10 mouse cellular contexts compared by ENCODE assay signal in the genomic region with DNA sequence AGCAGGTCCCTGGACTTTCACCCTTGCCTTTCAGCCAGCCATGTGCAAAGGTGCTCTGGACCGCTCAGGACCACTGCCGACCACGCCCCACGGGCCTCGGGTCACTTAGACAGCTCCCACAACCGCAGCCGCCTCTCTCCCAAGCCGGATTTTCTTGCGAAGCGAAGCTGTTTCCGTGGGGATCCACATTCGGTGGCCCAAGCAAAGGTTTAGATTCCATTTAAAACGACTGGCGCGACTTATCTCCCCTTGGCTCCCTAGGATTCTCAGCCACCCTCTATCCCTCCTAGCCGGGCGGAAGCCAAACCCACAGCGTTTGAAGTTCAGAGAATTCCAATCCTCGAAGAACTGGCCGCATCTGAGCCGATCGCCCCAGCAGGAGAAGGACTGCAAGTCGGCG. TPM values are rescaled to one million over a fixed set of nuclear protein-coding genes. Genes with fewer than 3 reads are reported as not detected.
DNase-seq lines count a peak whose midpoint lies in the region; ATAC-seq and TF ChIP-seq lines count a peak whose summit lies in the region.
"Had no signal": no experiment of that assay in that cellular context is flagged by ENCODE, and none has a peak within 500 bp of the region (broad histone marks: within the 10 kb centered on the region; RNA-seq: fewer than 3 reads in every experiment).

No protein-coding gene starts in this region.

- no peak for ATAC-seq in megakaryocyte, adult 5-6 weeks (ENCODE audit: poor library complexity, severe bottlenecking)
- ATAC-seq in hindbrain, embryonic 13.5 days (ENCODE audit: low FRiP score): no peak
- no peak for ATAC-seq in kidney, postnatal 0 days (replicated peaks; ENCODE audit: low FRiP score, low read depth)
- ATAC-seq in stomach, embryonic 15.5 days (ENCODE audit: insufficient read depth, low FRiP score, low read depth): no peak
- ATAC-seq: forebrain, embryonic 13.5 days; Patski had no signal

- H3K9ac ChIP-seq in hindbrain, embryonic 13.5 days: no peak overlapping the region
- H3K9ac ChIP-seq in kidney, postnatal 0 days (ENCODE audit: low read depth, low read length): 0 out of 2 replicates have a peak overlapping the region, but pooled peaks have one; percentile 14
- H3K9ac ChIP-seq in stomach, embryonic 15.5 days: no peak overlapping the region
- H3K9ac ChIP-seq: forebrain, embryonic 13.5 days had no signal

- TF ChIP-seq CTCF in kidney, postnatal 0 days (IDR thresholded peaks at IDR 0.05; ENCODE audit: low read depth): no peak

- H3K9me3 ChIP-seq in megakaryocyte, embryonic 14.5 days: 0 out of 2 replicates have a peak, but pooled peaks cover 3% of the 10 kb centered on the region
- H3K9me3 ChIP-seq in hindbrain, embryonic 13.5 days: no peaks in the 10 kb centered on the region
- H3K9me3 ChIP-seq in kidney, postnatal 0 days (replicated peaks; ENCODE audit: low read length): no peaks in the 10 kb centered on the region
- no peaks in the 10 kb centered on the region for H3K9me3 ChIP-seq in stomach, embryonic 15.5 days
- H3K9me3 ChIP-seq: forebrain, embryonic 13.5 days had no signal

- peak overlapping the region; percentile 28 for H3K4me3 ChIP-seq in megakaryocyte, embryonic 14.5 days (replicated peaks)
- peak overlapping the region; percentile 23 for H3K4me3 ChIP-seq in hindbrain, embryonic 13.5 days
- no peak overlapping the region for H3K4me3 ChIP-seq in kidney, postnatal 0 days (replicated peaks; ENCODE audit: low read depth, low read length)
- H3K4me3 ChIP-seq in stomach, embryonic 15.5 days (replicated peaks): peak overlapping the region; percentile 9; the same call in 1 of the 2 replicates
- H3K4me3 ChIP-seq: forebrain, embryonic 13.5 days had no signal

- H3K4me2 ChIP-seq in hindbrain, embryonic 13.5 days: peak overlapping the region; percentile 38
- peak overlapping the region; percentile 27; the same call in 1 of the 2 replicates for H3K4me2 ChIP-seq in kidney, postnatal 0 days (ENCODE audit: low read length)
- 0 out of 2 replicates have a peak overlapping the region, but pooled peaks have one; percentile 5 for H3K4me2 ChIP-seq in stomach, embryonic 15.5 days
- H3K4me2 ChIP-seq: forebrain, embryonic 13.5 days had no signal

- H3K4me1 ChIP-seq in megakaryocyte, embryonic 14.5 days: peaks cover 26% of the 10 kb centered on the region
- peaks cover 16% of the 10 kb centered on the region for H3K4me1 ChIP-seq in hindbrain, embryonic 13.5 days (replicated peaks)
- 0 out of 2 replicates have a peak, but pooled peaks cover 12% of the 10 kb centered on the region for H3K4me1 ChIP-seq in kidney, postnatal 0 days (replicated peaks; ENCODE audit: insufficient read depth, low read length)
- H3K4me1 ChIP-seq in stomach, embryonic 15.5 days: peaks cover 26% of the 10 kb centered on the region

- H3K27me3 ChIP-seq in megakaryocyte, embryonic 14.5 days (replicated peaks): peaks cover 97% of the 10 kb centered on the region
- peaks cover 95% of the 10 kb centered on the region for H3K27me3 ChIP-seq in hindbrain, embryonic 13.5 days
- H3K27me3 ChIP-seq in kidney, postnatal 0 days (ENCODE audit: insufficient read depth, low read length): peaks cover 77% of the 10 kb centered on the region
- peaks cover 93% of the 10 kb centered on the region for H3K27me3 ChIP-seq in stomach, embryonic 15.5 days (replicated peaks)

- WGBS in hindbrain, embryonic 13.5 days: 0% methylated on average over 24 of the region's 24 CpGs
- WGBS in kidney, postnatal 0 days: 2% methylated on average over 24 of the region's 24 CpGs
- WGBS in stomach, embryonic 15.5 days: 2% methylated on average over 24 of the region's 24 CpGs

- DNase-seq in kidney, postnatal 0 days (ENCODE audit: low spot score): no peak
- no peak for DNase-seq in cerebellum, adult 11-12 months
- DNase-seq in layer of hippocampus, adult 11-12 months (ENCODE audit: low spot score): no peak

- 0 out of 2 replicates have a peak overlapping the region, but pooled peaks have one; percentile 8 for H3K27ac ChIP-seq in hindbrain, embryonic 13.5 days
- no peak overlapping the region for H3K27ac ChIP-seq in kidney, postnatal 0 days
- H3K27ac ChIP-seq in stomach, embryonic 15.5 days: no peak overlapping the region
- H3K27ac ChIP-seq: forebrain, embryonic 13.5 days had no signal

- no peaks in the 10 kb centered on the region for H3K36me3 ChIP-seq in megakaryocyte, embryonic 14.5 days (replicated peaks; ENCODE audit: low read length)
- no peaks in the 10 kb centered on the region for H3K36me3 ChIP-seq in hindbrain, embryonic 13.5 days
- H3K36me3 ChIP-seq in kidney, postnatal 0 days (ENCODE audit: insufficient read depth, low read length): no peaks in the 10 kb centered on the region
- no peaks in the 10 kb centered on the region for H3K36me3 ChIP-seq in stomach, embryonic 15.5 days

RNA-seq across cellular contexts. Expression of gene Evx1, which starts 2.9 kb away (rescaled TPM):
- polyA plus RNA-seq in megakaryocyte, embryonic 14.5 days (2012; ENCODE audit: insufficient read depth, low replicate concordance): not detected in 2 replicates
- not detected in 2 replicates for total RNA-seq in megakaryocyte, adult 5-6 weeks (2015)
- total RNA-seq in megakaryocyte, adult 5-6 weeks (2017): not detected in 2 replicates
- polyA plus RNA-seq in hindbrain, embryonic 13.5 days (2015; fragmentation: Nextera tagmentation; extraction: Ambion mirVana): 3.5 and 3.7 TPM in 2 replicates
- not detected in 2 replicates for polyA plus RNA-seq in kidney, postnatal 0 days (2015; fragmentation: Nextera tagmentation; extraction: Ambion mirVana)
- polyA plus RNA-seq in stomach, embryonic 15.5 days (2015; fragmentation: Nextera tagmentation; extraction: Ambion mirVana): 0.05 TPM in 1 of 2 replicates, not detected in the other
- polyA plus RNA-seq: forebrain, embryonic 13.5 days; liver, embryonic 16.5 days; Patski had no signal

RNA-seq across cellular contexts. Expression of gene Hoxa13, which starts 49.7 kb away (rescaled TPM):
- polyA plus RNA-seq in megakaryocyte, embryonic 14.5 days (2012; ENCODE audit: insufficient read depth, low replicate concordance): not detected in 2 replicates
- not detected in 2 replicates for total RNA-seq in megakaryocyte, adult 5-6 weeks (2015)
- total RNA-seq in megakaryocyte, adult 5-6 weeks (2017): not detected in 2 replicates
- polyA plus RNA-seq in hindbrain, embryonic 13.5 days (2015; fragmentation: Nextera tagmentation; extraction: Ambion mirVana): not detected in 2 replicates
- not detected in 2 replicates for polyA plus RNA-seq in kidney, postnatal 0 days (2015; fragmentation: Nextera tagmentation; extraction: Ambion mirVana)
- 0.15 TPM in 1 of 2 replicates, not detected in the other for polyA plus RNA-seq in stomach, embryonic 15.5 days (2015; fragmentation: Nextera tagmentation; extraction: Ambion mirVana)
- polyA plus RNA-seq: forebrain, embryonic 13.5 days; liver, embryonic 16.5 days had no signal
